Mouse (Mus musculus) small intestine, adult 2 months (tissue): ENCODE measurements around the gene Ly9.

Experiments used
- CTCF ChIP-seq: fragments of 200-500 bp; IDR thresholded peaks from 2 replicates; pipeline ENCODE4 v1.5.1; 2012; ENCODE audit warnings: low read depth, mild to moderate bottlenecking, control low read depth, inconsistent platforms, low read length, moderate library complexity, mixed read lengths; ENCODE audit not compliant: insufficient replicate concordance, insufficient read length; ENCODE audit errors: extremely low read depth
- POLR2A ChIP-seq: fragments of 200-500 bp; IDR thresholded peaks from 2 replicates; pipeline ENCODE4 v1.6.1; 2012; ENCODE audit warnings: low read depth, mild to moderate bottlenecking, control low read depth, inconsistent platforms, low read length, moderate library complexity

- TF ChIP-seq CTCF (no peak), POLR2A (no peak)
These were observed 12.9 kb upstream of the Ly9 start for GRCm38 (mm10) chr1:171620091-171620490.
